Mouse (Mus musculus): ENCODE data around the gene Kit. TPM values are rescaled to one million over a fixed set of nuclear protein-coding genes. Genes with fewer than 3 reads are reported as not detected.

Kit gene
- polyA plus RNA-seq, 1 experiment: 1.5 TPM

- Histone ChIP-seq H3K9me3 (no peaks in the 10 kb centered on the region), H3K4me1 (peaks cover 6% of the 10 kb centered on the region), H3K27me3 (replicated peaks) (no peaks in the 10 kb centered on the region), H3K36me3 (replicated peaks; ENCODE audit: low read length) (peaks cover 6% of the 10 kb centered on the region), H3K4me3 (replicated peaks) (no peak overlapping the region)
- TF ChIP-seq GATA1 (IDR thresholded peaks at IDR 0.05; ENCODE audit: borderline replicate concordance, low read length): no peak
- TF ChIP-seq FLI1 (IDR thresholded peaks at IDR 0.05; ENCODE audit: low read length): no peak
Measured at GRCm38 (mm10) chr5:75606898-75607297, 32.2 kb downstream of the Kit start.

DNA sequence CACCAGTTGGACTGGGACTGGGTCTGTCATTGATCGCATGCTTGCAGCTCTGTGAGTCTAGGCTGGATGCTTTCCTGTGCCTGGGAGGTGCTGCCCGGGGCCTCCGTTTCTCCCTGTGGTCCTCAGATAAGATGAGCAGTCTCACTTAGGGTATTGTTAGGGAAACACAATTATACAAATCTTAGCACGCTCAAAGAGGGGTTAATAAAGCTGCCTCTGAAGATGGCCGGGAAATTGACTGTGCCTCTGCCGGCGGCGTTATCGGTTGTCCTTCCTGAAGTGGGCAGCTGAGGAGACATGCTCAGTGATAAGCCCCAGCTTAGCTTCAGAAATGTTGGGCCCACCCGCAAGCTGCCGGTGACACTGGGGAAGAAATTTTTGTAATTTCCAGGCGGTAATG is 33.3 kb downstream of the Kit start:
- no peaks in the 10 kb centered on the region for H3K9me3 ChIP-seq
- no peak overlapping the region for H3K4me3 ChIP-seq (replicated peaks)
- TF ChIP-seq FLI1 (IDR thresholded peaks at IDR 0.05; ENCODE audit: low read length) (no peak), GATA1 (IDR thresholded peaks at IDR 0.05; ENCODE audit: borderline replicate concordance, low read length) (no peak)
- peaks cover 6% of the 10 kb centered on the region for H3K36me3 ChIP-seq (replicated peaks; ENCODE audit: low read length)
- no peaks in the 10 kb centered on the region for H3K27me3 ChIP-seq (replicated peaks)
- peaks cover 6% of the 10 kb centered on the region for H3K4me1 ChIP-seq

DNA sequence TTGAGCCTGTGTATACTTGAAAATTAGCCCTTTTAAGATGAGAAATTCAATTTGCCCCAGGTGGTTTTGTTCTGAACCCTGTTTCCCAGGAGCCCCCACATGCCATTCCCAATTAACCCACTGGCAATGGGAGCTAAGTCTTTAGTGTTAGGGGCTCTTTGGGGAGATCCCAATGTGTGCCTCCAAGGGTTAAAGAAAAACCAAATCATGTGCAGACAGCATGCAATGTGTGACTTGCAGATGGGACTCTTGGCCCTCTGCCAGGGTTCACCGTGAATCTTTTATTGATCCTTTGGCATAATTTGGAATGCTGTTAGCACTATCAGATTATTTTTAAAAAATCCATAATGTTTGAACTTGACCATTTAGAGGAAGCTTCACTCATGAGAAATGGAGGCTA is 37.7 kb downstream of the Kit start:
- Histone ChIP-seq H3K9me3 (no peaks in the 10 kb centered on the region), H3K4me3 (replicated peaks) (no peak overlapping the region), H3K4me1 (peaks cover 6% of the 10 kb centered on the region), H3K27me3 (replicated peaks) (no peaks in the 10 kb centered on the region), H3K36me3 (replicated peaks; ENCODE audit: low read length) (peaks cover 6% of the 10 kb centered on the region)
- TF ChIP-seq FLI1 (IDR thresholded peaks at IDR 0.05; ENCODE audit: low read length): no peak

DNA sequence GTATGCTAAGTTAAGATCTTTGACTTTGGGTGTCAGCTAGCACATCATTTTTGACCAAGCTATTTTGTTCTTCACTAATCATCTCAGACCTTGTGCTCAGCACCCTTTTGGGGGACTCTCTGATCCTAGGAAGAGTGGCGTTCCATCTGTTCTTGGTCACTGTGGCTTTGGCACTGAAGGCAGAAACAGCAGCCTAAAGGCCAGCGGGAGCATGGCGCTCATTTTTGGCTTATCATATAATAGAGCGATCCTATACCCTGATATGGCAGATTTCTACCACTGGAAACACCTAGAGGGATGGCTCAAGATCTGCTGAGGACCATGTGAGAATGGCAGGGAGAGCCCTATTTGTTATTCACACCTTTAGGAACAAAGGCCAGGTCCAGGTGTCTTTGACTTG is 38.2 kb downstream of the Kit start:
- no peak for TF ChIP-seq FLI1 (IDR thresholded peaks at IDR 0.05; ENCODE audit: low read length)
- no peak for TF ChIP-seq GATA1 (IDR thresholded peaks at IDR 0.05; ENCODE audit: borderline replicate concordance, low read length)
- Histone ChIP-seq H3K4me1 (peaks cover 4% of the 10 kb centered on the region), H3K27me3 (replicated peaks) (no peaks in the 10 kb centered on the region), H3K4me3 (replicated peaks) (no peak overlapping the region), H3K36me3 (replicated peaks; ENCODE audit: low read length) (peaks cover 6% of the 10 kb centered on the region), H3K9me3 (no peaks in the 10 kb centered on the region)

GRCm38 (mm10) chr5:75615000-75615571 is 40.4 kb downstream of the Kit start:
- H3K27me3 ChIP-seq (replicated peaks): no peaks in the 10 kb centered on the region
- H3K9me3 ChIP-seq: no peaks in the 10 kb centered on the region
- no peak for TF ChIP-seq GATA1 (IDR thresholded peaks at IDR 0.05; ENCODE audit: borderline replicate concordance, low read length)
- no peak for TF ChIP-seq FLI1 (IDR thresholded peaks at IDR 0.05; ENCODE audit: low read length)
- no peaks in the 10 kb centered on the region for H3K4me1 ChIP-seq
- H3K4me3 ChIP-seq (replicated peaks): no peak overlapping the region
- H3K36me3 ChIP-seq (replicated peaks; ENCODE audit: low read length): no peaks in the 10 kb centered on the region

- TF ChIP-seq GATA1 (IDR thresholded peaks at IDR 0.05; ENCODE audit: borderline replicate concordance, low read length): no peak
- TF ChIP-seq FLI1 (IDR thresholded peaks at IDR 0.05; ENCODE audit: low read length): no peak
- Histone ChIP-seq H3K4me3 (replicated peaks) (no peak overlapping the region), H3K27me3 (replicated peaks) (no peaks in the 10 kb centered on the region), H3K36me3 (replicated peaks; ENCODE audit: low read length) (peaks cover 2% of the 10 kb centered on the region), H3K4me1 (no peaks in the 10 kb centered on the region), H3K9me3 (no peaks in the 10 kb centered on the region)
Measured at GRCm38 (mm10) chr5:75615624-75616023, 40.9 kb downstream of the Kit start.

- peaks cover 13% of the 10 kb centered on the region for H3K4me1 ChIP-seq
- H3K27me3 ChIP-seq (replicated peaks): peaks cover 2% of the 10 kb centered on the region
- H3K36me3 ChIP-seq (replicated peaks; ENCODE audit: low read length): peaks cover 9% of the 10 kb centered on the region
- no peak overlapping the region for H3K4me3 ChIP-seq (replicated peaks)
- H3K9me3 ChIP-seq: no peaks in the 10 kb centered on the region
- no peak for TF ChIP-seq FLI1 (IDR thresholded peaks at IDR 0.05; ENCODE audit: low read length)
- no peak for TF ChIP-seq GATA1 (IDR thresholded peaks at IDR 0.05; ENCODE audit: borderline replicate concordance, low read length)
Measured at GRCm38 (mm10) chr5:75622401-75622800, 47.7 kb downstream of the Kit start.

DNA sequence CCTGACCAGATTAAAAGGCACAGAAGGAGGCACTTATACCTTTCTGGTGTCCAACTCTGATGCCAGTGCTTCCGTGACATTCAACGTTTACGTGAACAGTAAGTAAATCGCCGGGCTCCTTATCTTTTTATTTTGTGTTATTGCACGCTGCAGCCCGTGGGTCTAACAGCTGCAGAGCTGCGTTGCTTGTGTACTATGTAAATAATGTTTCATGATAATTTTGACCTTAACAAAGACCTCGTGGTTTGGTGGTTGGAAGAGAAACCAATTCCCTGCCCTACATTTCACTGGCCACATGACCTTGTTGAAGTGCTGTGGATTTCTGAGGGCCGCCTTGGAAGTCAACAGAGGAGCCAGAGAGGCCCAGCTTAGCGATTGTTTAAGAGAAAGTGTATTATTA is 48.3 kb downstream of the Kit start:
- TF ChIP-seq GATA1 (IDR thresholded peaks at IDR 0.05; ENCODE audit: borderline replicate concordance, low read length): no peak
- no peak for TF ChIP-seq FLI1 (IDR thresholded peaks at IDR 0.05; ENCODE audit: low read length)
- H3K4me3 ChIP-seq (replicated peaks): no peak overlapping the region
- H3K27me3 ChIP-seq (replicated peaks): peaks cover 2% of the 10 kb centered on the region
- peaks cover 13% of the 10 kb centered on the region for H3K4me1 ChIP-seq
- peaks cover 9% of the 10 kb centered on the region for H3K36me3 ChIP-seq (replicated peaks; ENCODE audit: low read length)
- no peaks in the 10 kb centered on the region for H3K9me3 ChIP-seq

- no peak for TF ChIP-seq GATA1 (IDR thresholded peaks at IDR 0.05; ENCODE audit: borderline replicate concordance, low read length)
- no peak for TF ChIP-seq FLI1 (IDR thresholded peaks at IDR 0.05; ENCODE audit: low read length)
- peaks cover 13% of the 10 kb centered on the region for H3K4me1 ChIP-seq
- peaks cover 2% of the 10 kb centered on the region for H3K27me3 ChIP-seq (replicated peaks)
- no peak overlapping the region for H3K4me3 ChIP-seq (replicated peaks)
- H3K9me3 ChIP-seq: no peaks in the 10 kb centered on the region
- peaks cover 9% of the 10 kb centered on the region for H3K36me3 ChIP-seq (replicated peaks; ENCODE audit: low read length)
Measured at GRCm38 (mm10) chr5:75623520-75623919, 48.8 kb downstream of the Kit start.

DNA sequence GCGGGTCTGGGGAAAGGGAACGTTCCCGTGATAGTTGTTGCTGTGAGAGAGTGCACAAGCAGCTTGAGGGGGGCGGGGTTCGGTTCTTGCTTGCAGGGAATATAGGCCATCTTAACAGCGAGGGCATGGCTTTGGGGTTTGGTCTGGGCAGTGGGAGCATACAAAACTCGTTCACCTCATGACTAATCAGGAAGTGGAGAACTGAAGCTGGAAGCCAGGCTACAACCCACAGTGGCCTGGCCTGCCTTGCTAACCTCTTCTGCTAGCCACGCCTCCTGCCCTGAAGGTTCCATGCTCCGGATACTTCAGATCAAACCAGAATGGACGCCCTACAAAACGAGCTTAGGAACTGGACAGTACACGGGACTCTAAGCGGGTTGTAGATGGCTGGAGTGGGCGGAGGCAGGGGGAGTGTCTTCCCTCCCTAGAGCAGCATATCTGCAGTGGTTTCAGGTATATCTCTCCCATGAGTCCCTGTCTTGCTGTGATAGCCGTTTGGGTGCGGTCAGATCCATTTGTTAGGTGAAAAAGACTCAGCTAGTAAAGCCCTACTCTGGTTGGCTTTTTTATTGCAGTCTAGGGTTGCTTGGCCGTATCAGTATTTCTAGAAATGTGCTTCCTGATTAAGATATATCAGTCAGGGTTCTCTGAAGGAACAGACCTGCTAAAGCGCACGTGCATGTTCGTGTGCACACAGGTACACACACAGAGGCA is 49.4 kb downstream of the Kit start:
- TF ChIP-seq FLI1 (IDR thresholded peaks at IDR 0.05; ENCODE audit: low read length): no peak
- TF ChIP-seq GATA1 (IDR thresholded peaks at IDR 0.05; ENCODE audit: borderline replicate concordance, low read length): no peak
- no peaks in the 10 kb centered on the region for H3K9me3 ChIP-seq
- peaks cover 13% of the 10 kb centered on the region for H3K4me1 ChIP-seq
- peaks cover 4% of the 10 kb centered on the region for H3K27me3 ChIP-seq (replicated peaks)
- peaks cover 9% of the 10 kb centered on the region for H3K36me3 ChIP-seq (replicated peaks; ENCODE audit: low read length)
- H3K4me3 ChIP-seq (replicated peaks): no peak overlapping the region

All from megakaryocyte, embryonic 14.5 days (primary cell).